In genomic region chr5:30606424-30607073, GRCm38 (mm10) we compare ENCODE assay signal across 12 mouse cellular contexts. TPM values are rescaled to one million over a fixed set of nuclear protein-coding genes. Genes with fewer than 3 reads are reported as not detected.
DNase-seq lines count a peak whose midpoint lies in the region; ATAC-seq and TF ChIP-seq lines count a peak whose summit lies in the region.
"Had no signal": no experiment of that assay in that cellular context is flagged by ENCODE, and none has a peak within 500 bp of the region (broad histone marks: within the 10 kb centered on the region; RNA-seq: fewer than 3 reads in every experiment).

No protein-coding gene starts in this region.

- intact Hi-C loops in left cerebral cortex, postnatal 36 days (cut with DNase I): no loop called here

- peak overlapping the region; percentile 40; the same call in 1 of the 2 replicates for H3K9ac ChIP-seq in heart, embryonic 16.5 days (ENCODE audit: low read length)
- H3K9ac ChIP-seq in intestine, postnatal 0 days (ENCODE audit: low read depth, low read length): no peak overlapping the region
- H3K9ac ChIP-seq: embryonic facial prominence, embryonic 13.5 days; liver, embryonic 15.5 days; stomach, embryonic 15.5 days had no signal

- no peak overlapping the region for H3K4me3 ChIP-seq in embryonic facial prominence, embryonic 10.5 days
- no peak overlapping the region for H3K4me3 ChIP-seq in heart, embryonic 16.5 days (ENCODE audit: low read length)
- H3K4me3 ChIP-seq in intestine, postnatal 0 days (ENCODE audit: low read depth, low read length): no peak overlapping the region
- H3K4me3 ChIP-seq: embryonic facial prominence, embryonic 13.5 days; liver, embryonic 15.5 days; stomach, embryonic 15.5 days had no signal

- H3K4me2 ChIP-seq in heart, embryonic 16.5 days (ENCODE audit: low read depth, low read length): no peak overlapping the region
- H3K4me2 ChIP-seq in intestine, postnatal 0 days (replicated peaks; ENCODE audit: low read depth): no peak overlapping the region
- H3K4me2 ChIP-seq: embryonic facial prominence, embryonic 13.5 days; liver, embryonic 15.5 days; stomach, embryonic 15.5 days had no signal

- WGBS in embryonic facial prominence, embryonic 10.5 days: 76% methylated on average over 16 of the region's 16 CpGs
- WGBS in heart, embryonic 16.5 days: 61% methylated on average over 16 of the region's 16 CpGs
- WGBS in intestine, postnatal 0 days: 62% methylated on average over 16 of the region's 16 CpGs

- peaks cover 9% of the 10 kb centered on the region for H3K4me1 ChIP-seq in embryonic facial prominence, embryonic 10.5 days
- H3K4me1 ChIP-seq in heart, embryonic 16.5 days (ENCODE audit: control insufficient read depth, insufficient read depth, low read length): peaks cover 39% of the 10 kb centered on the region
- H3K4me1 ChIP-seq in intestine, postnatal 0 days (replicated peaks; ENCODE audit: control insufficient read depth, insufficient read depth, low read length): no peaks in the 10 kb centered on the region
- H3K4me1 ChIP-seq: embryonic facial prominence, embryonic 13.5 days; liver, embryonic 15.5 days had no signal

- TF ChIP-seq CTCF in intestine, postnatal 0 days (IDR thresholded peaks at IDR 0.05; ENCODE audit: low read depth): no peak

- ATAC-seq in heart, embryonic 16.5 days (replicated peaks; ENCODE audit: extremely low read depth, insufficient read depth, low FRiP score): no peak; the same call in 1 of the 2 replicates
- ATAC-seq in intestine, postnatal 0 days: no peak

- H3K9me3 ChIP-seq in embryonic facial prominence, embryonic 10.5 days: no peaks in the 10 kb centered on the region
- no peaks in the 10 kb centered on the region for H3K9me3 ChIP-seq in heart, embryonic 16.5 days (replicated peaks; ENCODE audit: control insufficient read depth, low read length)
- no peaks in the 10 kb centered on the region for H3K9me3 ChIP-seq in intestine, postnatal 0 days (ENCODE audit: control insufficient read depth)
- H3K9me3 ChIP-seq: embryonic facial prominence, embryonic 13.5 days; G1E; liver, embryonic 15.5 days; stomach, embryonic 15.5 days had no signal

- H3K36me3 ChIP-seq in embryonic facial prominence, embryonic 10.5 days (replicated peaks): no peaks in the 10 kb centered on the region
- no peaks in the 10 kb centered on the region for H3K36me3 ChIP-seq in heart, embryonic 16.5 days (ENCODE audit: control insufficient read depth, insufficient read depth)
- H3K36me3 ChIP-seq in intestine, postnatal 0 days (ENCODE audit: control insufficient read depth, insufficient read depth): no peaks in the 10 kb centered on the region
- H3K36me3 ChIP-seq: embryonic facial prominence, embryonic 13.5 days; G1E; liver, embryonic 15.5 days; stomach, embryonic 15.5 days had no signal

- peaks cover 18% of the 10 kb centered on the region; the same call in 1 of the 2 replicates for H3K27me3 ChIP-seq in embryonic facial prominence, embryonic 10.5 days (replicated peaks; ENCODE audit: low read depth, poor library complexity, severe bottlenecking)
- no peaks in the 10 kb centered on the region for H3K27me3 ChIP-seq in heart, embryonic 16.5 days (ENCODE audit: control insufficient read depth, insufficient read depth, low read length)
- no peaks in the 10 kb centered on the region for H3K27me3 ChIP-seq in intestine, postnatal 0 days (replicated peaks; ENCODE audit: control insufficient read depth, insufficient read depth, low read length)
- H3K27me3 ChIP-seq: embryonic facial prominence, embryonic 13.5 days; liver, embryonic 15.5 days; stomach, embryonic 15.5 days had no signal

- DNase-seq in kidney, postnatal 10 days: peak; percentile 53
- DNase-seq in kidney, postnatal 25 days: no peak
- DNase-seq in embryonic facial prominence, embryonic 10.5 days (ENCODE audit: low spot score): no peak
- DNase-seq in left cerebral cortex, postnatal 36 days (ENCODE audit: low spot score in 2 of 2): peak; percentile 81 to 87
- DNase-seq in testis, postnatal 14 days (ENCODE audit: low spot score): no peak
- DNase-seq in embryo, embryonic 10.5 days (ENCODE audit: low spot score): no peak

- H3K27ac ChIP-seq in embryonic facial prominence, embryonic 10.5 days (replicated peaks): 0 out of 2 replicates have a peak overlapping the region, but pooled peaks have one; percentile 44
- peak overlapping the region; percentile 95 for H3K27ac ChIP-seq in heart, embryonic 16.5 days (ENCODE audit: low read length)
- no peak overlapping the region for H3K27ac ChIP-seq in intestine, postnatal 0 days (ENCODE audit: low read depth, low read length)
- H3K27ac ChIP-seq: embryonic facial prominence, embryonic 13.5 days; liver, embryonic 15.5 days; stomach, embryonic 15.5 days had no signal

RNA-seq across cellular contexts. Expression of gene Kcnk3, which starts 18.6 kb away (rescaled TPM):
- polyA plus RNA-seq in embryonic facial prominence, embryonic 10.5 days (2016; fragmentation: Nextera tagmentation; extraction: Ambion mirVana): 0.26 and 0.35 TPM in 2 replicates
- 15.3 and 19.2 TPM in 2 replicates for polyA plus RNA-seq in heart, embryonic 16.5 days (2015; fragmentation: Nextera tagmentation; extraction: Ambion mirVana)
- total RNA-seq in left cerebral cortex, postnatal 36 days (2021): 10 to 100 TPM; 21.1 to 21.3 TPM
- 7.3 and 8.1 TPM in 2 replicates for polyA plus RNA-seq in intestine, postnatal 0 days (2015; fragmentation: Nextera tagmentation; extraction: Ambion mirVana)
- polyA plus RNA-seq: G1E had no signal

RNA-seq across cellular contexts. Expression of gene Slc35f6, which starts 41.2 kb away (rescaled TPM):
- polyA plus RNA-seq in embryonic facial prominence, embryonic 10.5 days (2016; fragmentation: Nextera tagmentation; extraction: Ambion mirVana): 24.3 and 24.4 TPM in 2 replicates
- polyA plus RNA-seq in heart, embryonic 16.5 days (2015; fragmentation: Nextera tagmentation; extraction: Ambion mirVana): 25.6 and 25.7 TPM in 2 replicates
- 10 to 100 TPM; 38.5 to 38.7 TPM for total RNA-seq in left cerebral cortex, postnatal 36 days (2021)
- 71.6 and 79.4 TPM in 2 replicates for polyA plus RNA-seq in intestine, postnatal 0 days (2015; fragmentation: Nextera tagmentation; extraction: Ambion mirVana)

Comparison
In these comparisons a context has a peak if more than half of its experiments do, and no peak if none do; other contexts are left out.
1. DNase-seq: peak in kidney, postnatal 10 days (single experiment) and left cerebral cortex, postnatal 36 days (2 of 2); none in kidney, postnatal 25 days (0 of 2), embryonic facial prominence, embryonic 10.5 days (single experiment), testis, postnatal 14 days (single experiment) and embryo, embryonic 10.5 days (single experiment).